Mouse (Mus musculus) olfactory bulb, adult 2 months (tissue): ENCODE data around the gene Tsc1. TPM values are rescaled to one million over a fixed set of nuclear protein-coding genes. Genes with fewer than 3 reads are reported as not detected.

Source experiments
- H3K27ac ChIP-seq: fragments of 200-500 bp; 2 replicates; pipeline ENCODE4 v1.5.1; 2012; ENCODE audit warnings: low read depth, low read length; ENCODE audit not compliant: insufficient read depth
- H3K4me1 ChIP-seq: fragments of 200-500 bp; 2 replicates; pipeline ENCODE4 v1.6.1; 2012; ENCODE audit warnings: low read length; ENCODE audit not compliant: control insufficient read depth, insufficient read depth
- H3K4me3 ChIP-seq: fragments of 200-500 bp; 2 replicates; pipeline ENCODE4 v1.5.1; 2012; ENCODE audit warnings: mild to moderate bottlenecking, low read depth, low read length, moderate library complexity; ENCODE audit not compliant: insufficient read depth
- CTCF ChIP-seq: fragments of 200-500 bp; IDR thresholded peaks from 2 replicates; pipeline ENCODE4 v1.5.1; 2012; ENCODE audit warnings: low read depth, mild to moderate bottlenecking, low read length, moderate library complexity; ENCODE audit not compliant: insufficient read depth
- POLR2A ChIP-seq: fragments of 200-500 bp; IDR thresholded peaks from 2 replicates; pipeline ENCODE4 v1.6.1; 2012; ENCODE audit warnings: mild to moderate bottlenecking, low read depth, low read length, moderate library complexity; ENCODE audit not compliant: insufficient read depth
- WGBS: fragments of 180-500 bp; shearing (Covaris S2); methylation state at CpG from one replicate; pipeline ENCODE4 v1.1.7; 2018; 5-methylcytosine and 5-hydroxymethylcytosine counted together
- polyA plus RNA-seq: library from polyadenylated mRNA; stranded (reverse); fragments of >200 nt; gene quantifications from 2 replicates; pipeline ENCODE4 v1.2.4, GENCODE M21; 2012; ENCODE audit warnings: low replicate concordance; ENCODE audit not compliant: missing spikeins, insufficient read depth, insufficient read length

Tsc1 gene
- polyA plus RNA-seq, 1 experiment: not detected

- no peak overlapping the region for H3K27ac ChIP-seq
- no peaks in the 10 kb centered on the region for H3K4me1 ChIP-seq
- 77% methylated on average over 10 of the region's 10 CpGs for WGBS
- TF ChIP-seq CTCF (no peak), POLR2A (no peak)
- H3K4me3 ChIP-seq: no peak overlapping the region
These were observed 28.5 kb upstream of the Tsc1 start for GRCm38 (mm10) chr2:28612436-28613063.

GRCm38 (mm10) chr2:28613599-28613998 is 27.4 kb upstream of the Tsc1 start:
- TF ChIP-seq CTCF (no peak), POLR2A (no peak)
- H3K4me3 ChIP-seq: no peak overlapping the region
- 93% methylated on average over 10 of the region's 10 CpGs for WGBS

GRCm38 (mm10) chr2:28616358-28616757 is 24.7 kb upstream of the Tsc1 start:
- Histone ChIP-seq H3K4me3 (no peak overlapping the region), H3K4me1 (no peaks in the 10 kb centered on the region), H3K27ac (no peak overlapping the region)
- TF ChIP-seq CTCF: no peak
- TF ChIP-seq POLR2A: no peak
- WGBS: 47% methylated on average over 5 of the region's 5 CpGs

More at GRCm38 (mm10) chr2:28613599-28613998, 27.4 kb upstream of the Tsc1 start:
- Histone ChIP-seq H3K27ac (no peak overlapping the region), H3K4me1 (no peaks in the 10 kb centered on the region)

GRCm38 (mm10) chr2:28616874-28617273 is 24.2 kb upstream of the Tsc1 start:
- no peaks in the 10 kb centered on the region for H3K4me1 ChIP-seq
- WGBS: 86% methylated on average over 9 of the region's 9 CpGs
- no peak overlapping the region for H3K4me3 ChIP-seq
- no peak overlapping the region for H3K27ac ChIP-seq
- TF ChIP-seq CTCF (no peak), POLR2A (no peak)

- H3K27ac ChIP-seq: no peak overlapping the region
- no peak overlapping the region for H3K4me3 ChIP-seq
- WGBS: 84% methylated on average over 8 of the region's 8 CpGs
- TF ChIP-seq CTCF (no peak), POLR2A (no peak)
- H3K4me1 ChIP-seq: no peaks in the 10 kb centered on the region
These were observed 23.2 kb upstream of the Tsc1 start for GRCm38 (mm10) chr2:28617498-28618486.

GRCm38 (mm10) chr2:28618777-28619336 is 22.2 kb upstream of the Tsc1 start:
- TF ChIP-seq CTCF: no peak
- TF ChIP-seq POLR2A: no peak
- H3K4me1 ChIP-seq: no peaks in the 10 kb centered on the region
- no peak overlapping the region for H3K4me3 ChIP-seq
- H3K27ac ChIP-seq: no peak overlapping the region
- 87% methylated on average over 6 of the region's 6 CpGs for WGBS

GRCm38 (mm10) chr2:28619369-28619768 is 21.7 kb upstream of the Tsc1 start:
- H3K4me1 ChIP-seq: no peaks in the 10 kb centered on the region
- WGBS: 92% methylated on average over 6 of the region's 6 CpGs
- H3K27ac ChIP-seq: no peak overlapping the region
- TF ChIP-seq POLR2A (no peak), CTCF (no peak)
- no peak overlapping the region for H3K4me3 ChIP-seq

- H3K4me3 ChIP-seq: no peak overlapping the region
- H3K27ac ChIP-seq: no peak overlapping the region
- 51% methylated on average over 10 of the region's 10 CpGs for WGBS
- TF ChIP-seq POLR2A: no peak
- TF ChIP-seq CTCF: no peak
- no peaks in the 10 kb centered on the region for H3K4me1 ChIP-seq
These were observed 20.5 kb upstream of the Tsc1 start for GRCm38 (mm10) chr2:28620522-28620921.

GRCm38 (mm10) chr2:28621111-28621510 is 19.9 kb upstream of the Tsc1 start:
- Histone ChIP-seq H3K27ac (no peak overlapping the region), H3K4me1 (no peaks in the 10 kb centered on the region), H3K4me3 (no peak overlapping the region)
- 20% methylated on average over 2 of the region's 2 CpGs for WGBS
- TF ChIP-seq CTCF (no peak), POLR2A (no peak)
